Mouse (Mus musculus): Measurements from ENCODE around the gene Gnb1l. TPM values are rescaled to one million over a fixed set of nuclear protein-coding genes. Genes with fewer than 3 reads are reported as not detected.

Gene Gnb1l
- 16.0 and 16.4 TPM in 2 replicates for polyA plus RNA-seq (2015; fragmentation: Nextera tagmentation; extraction: Ambion mirVana)

GRCm38 (mm10) chr16:18498558-18498990 is at the start of gene Gnb1l, which contains the start of gene Rtl10:
Gnb1l (plus strand) TSS chr16:18498713.
Rtl10 (plus strand) TSS chr16:18498901.
- H3K27ac ChIP-seq (replicated peaks), result peak within 1 kb of the TSS; percentile 94
- H3K27me3 ChIP-seq, result no peaks in the 10 kb centered on the region
- H3K4me3 ChIP-seq, result peak within 1 kb of the TSS; percentile 59
- peak within 1 kb of the TSS; percentile 83 for H3K9ac ChIP-seq (replicated peaks)
- under 1% methylated on average over 51 of the region's 51 CpGs for WGBS
- peak within 1 kb of the TSS; percentile 84 for H3K4me2 ChIP-seq (replicated peaks)
- peak; percentile 99 for ATAC-seq (replicated peaks)
- H3K9me3 ChIP-seq, result no peaks in the 10 kb centered on the region
- peaks cover 15% of the 10 kb centered on the region for H3K36me3 ChIP-seq
- peaks cover 23% of the 10 kb centered on the region for H3K4me1 ChIP-seq

GRCm38 (mm10) chr16:18449005-18449404 is 49.5 kb upstream of the Gnb1l start:
- H3K4me1 ChIP-seq, result peaks cover 10% of the 10 kb centered on the region
- H3K27me3 ChIP-seq, result no peaks in the 10 kb centered on the region
- no peak overlapping the region for H3K9ac ChIP-seq (replicated peaks)
- H3K27ac ChIP-seq (replicated peaks), result no peak overlapping the region
- no peaks in the 10 kb centered on the region for H3K9me3 ChIP-seq
- no peak overlapping the region for H3K4me3 ChIP-seq
- no peaks in the 10 kb centered on the region for H3K36me3 ChIP-seq
- H3K4me2 ChIP-seq (replicated peaks), result no peak overlapping the region
- 94% methylated on average over 4 of the region's 4 CpGs for WGBS
- ATAC-seq (replicated peaks), result no peak

GRCm38 (mm10) chr16:18451486-18452181 is 46.9 kb upstream of the Gnb1l start:
- Histone ChIP-seq H3K27ac (replicated peaks) (no peak overlapping the region), H3K9me3 (no peaks in the 10 kb centered on the region), H3K4me2 (replicated peaks) (no peak overlapping the region), H3K9ac (replicated peaks) (no peak overlapping the region), H3K36me3 (no peaks in the 10 kb centered on the region), H3K4me1 (peaks cover 10% of the 10 kb centered on the region), H3K27me3 (no peaks in the 10 kb centered on the region), H3K4me3 (no peak overlapping the region)
- no peak; the same call in 1 of the 2 replicates for ATAC-seq (replicated peaks)
- 56% methylated on average over 9 of the region's 9 CpGs for WGBS

GRCm38 (mm10) chr16:18452361-18452862 is 46.1 kb upstream of the Gnb1l start:
- ATAC-seq (replicated peaks), result no peak
- H3K4me3 ChIP-seq, result no peak overlapping the region
- 0 out of 2 replicates have a peak overlapping the region, but pooled peaks have one; percentile 4 for H3K27ac ChIP-seq (replicated peaks)
- peaks cover 10% of the 10 kb centered on the region for H3K4me1 ChIP-seq
- 71% methylated on average over 8 of the region's 8 CpGs for WGBS
- no peaks in the 10 kb centered on the region for H3K9me3 ChIP-seq
- H3K4me2 ChIP-seq (replicated peaks), result no peak overlapping the region
- no peak overlapping the region for H3K9ac ChIP-seq (replicated peaks)
- H3K36me3 ChIP-seq, result peaks cover 4% of the 10 kb centered on the region; the same call in 1 of the 2 replicates
- H3K27me3 ChIP-seq, result no peaks in the 10 kb centered on the region

- 78% methylated on average over 5 of the region's 5 CpGs for WGBS
- Histone ChIP-seq H3K4me2 (replicated peaks) (no peak overlapping the region), H3K27ac (replicated peaks) (no peak overlapping the region), H3K27me3 (no peaks in the 10 kb centered on the region), H3K9ac (replicated peaks) (no peak overlapping the region), H3K9me3 (no peaks in the 10 kb centered on the region), H3K36me3 (peaks cover 4% of the 10 kb centered on the region; the same call in 1 of the 2 replicates), H3K4me1 (peaks cover 10% of the 10 kb centered on the region), H3K4me3 (no peak overlapping the region)
- no peak for ATAC-seq (replicated peaks)
These were observed 44.7 kb upstream of the Gnb1l start for GRCm38 (mm10) chr16:18453846-18454245.

GRCm38 (mm10) chr16:18455407-18455806 is 43.1 kb upstream of the Gnb1l start:
- no peak for ATAC-seq (replicated peaks)
- H3K4me2 ChIP-seq (replicated peaks), result no peak overlapping the region
- H3K4me1 ChIP-seq, result peaks cover 24% of the 10 kb centered on the region
- H3K27ac ChIP-seq (replicated peaks), result no peak overlapping the region
- H3K9me3 ChIP-seq, result no peaks in the 10 kb centered on the region
- H3K36me3 ChIP-seq, result peaks cover 4% of the 10 kb centered on the region; the same call in 1 of the 2 replicates
- 90% methylated on average over 6 of the region's 6 CpGs for WGBS
- H3K9ac ChIP-seq (replicated peaks), result no peak overlapping the region
- H3K4me3 ChIP-seq, result no peak overlapping the region
- no peaks in the 10 kb centered on the region for H3K27me3 ChIP-seq

GRCm38 (mm10) chr16:18458661-18459060 is 39.9 kb upstream of the Gnb1l start:
- Histone ChIP-seq H3K27me3 (no peaks in the 10 kb centered on the region), H3K4me1 (peaks cover 15% of the 10 kb centered on the region), H3K9me3 (no peaks in the 10 kb centered on the region), H3K4me3 (no peak overlapping the region), H3K9ac (replicated peaks) (no peak overlapping the region), H3K4me2 (replicated peaks) (no peak overlapping the region), H3K36me3 (peaks cover 4% of the 10 kb centered on the region; the same call in 1 of the 2 replicates), H3K27ac (replicated peaks) (no peak overlapping the region)
- ATAC-seq (replicated peaks), result no peak

GRCm38 (mm10) chr16:18459335-18459954 is 39.1 kb upstream of the Gnb1l start:
- no peak for ATAC-seq (replicated peaks)
- Histone ChIP-seq H3K9ac (replicated peaks) (peak overlapping the region; percentile 31), H3K4me3 (peak overlapping the region; percentile 18; the same call in 1 of the 2 replicates), H3K4me2 (replicated peaks) (peak overlapping the region; percentile 26), H3K27me3 (no peaks in the 10 kb centered on the region), H3K4me1 (peaks cover 15% of the 10 kb centered on the region), H3K9me3 (no peaks in the 10 kb centered on the region), H3K27ac (replicated peaks) (peak overlapping the region; percentile 67), H3K36me3 (peaks cover 4% of the 10 kb centered on the region; the same call in 1 of the 2 replicates)
- WGBS, result 9% methylated on average over 12 of the region's 12 CpGs

GRCm38 (mm10) chr16:18459955-18460370 is 38.5 kb upstream of the Gnb1l start:
- peaks cover 4% of the 10 kb centered on the region; the same call in 1 of the 2 replicates for H3K36me3 ChIP-seq
- ATAC-seq (replicated peaks), result peak; percentile 80
- peak overlapping the region; percentile 31 for H3K9ac ChIP-seq (replicated peaks)
- H3K27ac ChIP-seq (replicated peaks), result peak overlapping the region; percentile 67
- H3K4me1 ChIP-seq, result peaks cover 15% of the 10 kb centered on the region
- H3K27me3 ChIP-seq, result no peaks in the 10 kb centered on the region
- WGBS, result 2% methylated on average over 11 of the region's 11 CpGs
- peak overlapping the region; percentile 26 for H3K4me2 ChIP-seq (replicated peaks)
- no peaks in the 10 kb centered on the region for H3K9me3 ChIP-seq
- H3K4me3 ChIP-seq, result peak overlapping the region; percentile 18; the same call in 1 of the 2 replicates

- Histone ChIP-seq H3K36me3 (peaks cover 4% of the 10 kb centered on the region; the same call in 1 of the 2 replicates), H3K4me2 (replicated peaks) (no peak overlapping the region), H3K27me3 (no peaks in the 10 kb centered on the region), H3K27ac (replicated peaks) (no peak overlapping the region), H3K4me3 (no peak overlapping the region), H3K9me3 (no peaks in the 10 kb centered on the region), H3K9ac (replicated peaks) (no peak overlapping the region), H3K4me1 (peaks cover 15% of the 10 kb centered on the region)
- ATAC-seq (replicated peaks), result no peak
- 91% methylated on average over 3 of the region's 3 CpGs for WGBS
These were observed 37.7 kb upstream of the Gnb1l start for GRCm38 (mm10) chr16:18460826-18461225.

- no peaks in the 10 kb centered on the region for H3K27me3 ChIP-seq
These were observed 36.5 kb upstream of the Gnb1l start for GRCm38 (mm10) chr16:18462031-18462430.

GRCm38 (mm10) chr16:18462598-18462997 is 35.9 kb upstream of the Gnb1l start:
- H3K27ac ChIP-seq (replicated peaks), result no peak overlapping the region
- no peak for ATAC-seq (replicated peaks)
- 46% methylated on average over 8 of the region's 8 CpGs for WGBS

More at GRCm38 (mm10) chr16:18462031-18462430, 36.5 kb upstream of the Gnb1l start:
- H3K4me1 ChIP-seq, result peaks cover 15% of the 10 kb centered on the region
- ATAC-seq (replicated peaks), result no peak
- H3K9ac ChIP-seq (replicated peaks), result no peak overlapping the region
- H3K9me3 ChIP-seq, result no peaks in the 10 kb centered on the region
- H3K27ac ChIP-seq (replicated peaks), result no peak overlapping the region
- no peak overlapping the region for H3K4me3 ChIP-seq
- H3K36me3 ChIP-seq, result peaks cover 2% of the 10 kb centered on the region; the same call in 1 of the 2 replicates
- no peak overlapping the region for H3K4me2 ChIP-seq (replicated peaks)
- 63% methylated on average over 9 of the region's 9 CpGs for WGBS

More at GRCm38 (mm10) chr16:18462598-18462997, 35.9 kb upstream of the Gnb1l start:
- Histone ChIP-seq H3K36me3 (no peaks in the 10 kb centered on the region), H3K4me3 (no peak overlapping the region), H3K9ac (replicated peaks) (no peak overlapping the region), H3K9me3 (no peaks in the 10 kb centered on the region), H3K27me3 (no peaks in the 10 kb centered on the region), H3K4me2 (replicated peaks) (no peak overlapping the region), H3K4me1 (peaks cover 15% of the 10 kb centered on the region)

All from forebrain, embryonic 15.5 days (tissue).